Mouse (Mus musculus) gastrocnemius, postnatal 36 days (tissue): Measurements from ENCODE around the gene Zbtb20. TPM values are rescaled to one million over a fixed set of nuclear protein-coding genes. Genes with fewer than 3 reads are reported as not detected.
A peak's percentile ranks its signal among the peaks of the same experiment; 100 is the strongest.

Experiments
- DNase-seq, 2 experiments: peaks; one replicate each; pipeline ENCODE4 v3.0.0; 2022
- intact Hi-C: fragments of 180-260 bp; cut with DNase I; formaldehyde crosslinking; loops from one replicate; pipeline ENCODE4 v1.15.1; 2025
- total RNA-seq, 2 experiments: library from RNA; stranded (reverse); gene quantifications; 2 replicates each; pipeline ENCODE4 v1.2.3; 2021

The Zbtb20 gene
- total RNA-seq, 2 experiments from 2014 or later, result 88.0 to 95.5 TPM

GRCm38 (mm10) chr16:43384953-43385619, 509.4 kb downstream of the Zbtb20 start:
- intact Hi-C loops, result no loop called here
- DNase-seq, result no peak

GRCm38 (mm10) chr16:43385620-43386210, 510.0 kb downstream of the Zbtb20 start:
- intact Hi-C loops, result no loop called here
- DNase-seq, result no peak

GRCm38 (mm10) chr16:43386426-43386825, 510.7 kb downstream of the Zbtb20 start:
- DNase-seq, result no peak
- intact Hi-C loops, result no loop called here

- DNase-seq, result no peak
- intact Hi-C loops, result no loop called here
Observed at GRCm38 (mm10) chr16:43388389-43388788, 512.7 kb downstream of the Zbtb20 start.

- intact Hi-C loops, result loop anchor here (10.0 kb wide), 1 partner anchor 184 kb away; no protein-coding TSS in a partner anchor
- DNase-seq, result no peak
Observed at GRCm38 (mm10) chr16:43390387-43390786, 514.7 kb downstream of the Zbtb20 start.

- DNase-seq, result peak; percentile 22 to 32
- intact Hi-C loops, result loop anchor here (10.0 kb wide), 1 partner anchor 181 kb away; no protein-coding TSS in a partner anchor
Observed at GRCm38 (mm10) chr16:43393382-43393781, 517.7 kb downstream of the Zbtb20 start.

GRCm38 (mm10) chr16:43394013-43394568, 518.4 kb downstream of the Zbtb20 start:
- DNase-seq, result no peak
- intact Hi-C loops, result loop anchor here (10.0 kb wide), 1 partner anchor 181 kb away; no protein-coding TSS in a partner anchor

- intact Hi-C loops, result loop anchor here (10.0 kb wide), 1 partner anchor 180 kb away; no protein-coding TSS in a partner anchor
- no peak for DNase-seq
Observed at GRCm38 (mm10) chr16:43394760-43395159, 519.1 kb downstream of the Zbtb20 start.

- DNase-seq, result no peak
- intact Hi-C loops, result loop anchor here (10.0 kb wide), 1 partner anchor 178 kb away; no protein-coding TSS in a partner anchor
Observed at GRCm38 (mm10) chr16:43396849-43397628, 521.4 kb downstream of the Zbtb20 start.

GRCm38 (mm10) chr16:43397629-43398323, 522.1 kb downstream of the Zbtb20 start:
- intact Hi-C loops, result loop anchor here (10.0 kb wide), 1 partner anchor 177 kb away; no protein-coding TSS in a partner anchor
- DNase-seq, result no peak

GRCm38 (mm10) chr16:43399428-43399827, 523.7 kb downstream of the Zbtb20 start:
- no peak for DNase-seq
- intact Hi-C loops, result loop anchor here (10.0 kb wide), 1 partner anchor 175 kb away; no protein-coding TSS in a partner anchor

GRCm38 (mm10) chr16:43400046-43400445, 524.4 kb downstream of the Zbtb20 start:
- no peak for DNase-seq
- intact Hi-C loops, result loop anchor here (5.0 kb wide), 1 partner anchor 37 kb away; no protein-coding TSS in a partner anchor

- intact Hi-C loops, result loop anchor here (5.0 kb wide), 1 partner anchor 36 kb away; no protein-coding TSS in a partner anchor
- DNase-seq, result no peak
Observed at GRCm38 (mm10) chr16:43400949-43401348, 525.3 kb downstream of the Zbtb20 start.

- intact Hi-C loops, result loop anchor here (5.0 kb wide), 1 partner anchor 34 kb away; no protein-coding TSS in a partner anchor
- DNase-seq, result no peak
Observed at GRCm38 (mm10) chr16:43402888-43403287, 527.2 kb downstream of the Zbtb20 start.

GRCm38 (mm10) chr16:43405089-43405488, 529.4 kb downstream of the Zbtb20 start:
- intact Hi-C loops, result no loop called here

GRCm38 (mm10) chr16:43407594-43408142, 532.0 kb downstream of the Zbtb20 start:
- intact Hi-C loops, result no loop called here
- no peak for DNase-seq

More at GRCm38 (mm10) chr16:43405089-43405488, 529.4 kb downstream of the Zbtb20 start:
- no peak for DNase-seq

- intact Hi-C loops, result no loop called here
- DNase-seq, result no peak
Observed at GRCm38 (mm10) chr16:43408622-43409021, 532.9 kb downstream of the Zbtb20 start.

- intact Hi-C loops, result no loop called here
- no peak for DNase-seq
Observed at GRCm38 (mm10) chr16:43409108-43409909, 533.6 kb downstream of the Zbtb20 start.
